Mouse (Mus musculus) neural tube, embryonic 10.5 days (tissue): ENCODE measurements at regions not wholly inside any gene's neighbourhood (a gene's known extent, or its start where the extent isn't known, plus 50 kb on each side); places are given as distances from the start of the nearest gene placed in this dataset.
A peak's percentile ranks its signal among the peaks of the same experiment; 100 is the strongest.

Experiments used
- DNase-seq: peaks from one replicate; pipeline ENCODE4 v3.0.0-alpha.2; 2017; ENCODE audit warnings: low spot score; ENCODE audit errors: extremely low spot score

- no peak for DNase-seq
Observed at GRCm38 (mm10) chr3:103408724-103409123, 129.6 kb downstream of the Trim33 start.

DNA sequence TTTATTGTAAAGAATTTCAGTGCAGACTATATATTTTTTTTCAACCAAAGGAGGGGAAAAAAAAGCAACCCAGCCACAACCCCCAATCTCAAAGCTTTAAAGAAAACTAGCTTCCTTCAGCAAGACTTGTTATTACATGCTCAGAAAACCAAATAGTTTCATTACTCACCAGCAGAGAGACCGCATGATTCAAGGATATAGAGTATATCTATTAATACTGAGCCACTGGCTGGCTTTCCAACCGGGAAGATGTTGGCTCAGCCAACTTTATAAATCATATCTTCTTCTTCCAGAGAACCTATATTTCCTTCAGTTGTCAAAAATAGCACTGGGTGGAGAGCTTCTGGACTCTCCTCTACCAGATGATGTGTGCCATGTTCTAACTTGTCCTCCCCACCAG, 133.2 kb downstream of the Trim33 start:
- DNase-seq, result no peak

GRCm38 (mm10) chr3:103415051-103415695, 136.1 kb downstream of the Trim33 start:
- no peak for DNase-seq

GRCm38 (mm10) chr3:103416296-103416695, 137.2 kb downstream of the Trim33 start:
- DNase-seq, result no peak

- no peak for DNase-seq
Observed at GRCm38 (mm10) chr3:103417781-103418180, 138.7 kb downstream of the Trim33 start.

GRCm38 (mm10) chr3:103419761-103420620, 140.9 kb downstream of the Trim33 start:
- DNase-seq, result peak; percentile 74

DNA sequence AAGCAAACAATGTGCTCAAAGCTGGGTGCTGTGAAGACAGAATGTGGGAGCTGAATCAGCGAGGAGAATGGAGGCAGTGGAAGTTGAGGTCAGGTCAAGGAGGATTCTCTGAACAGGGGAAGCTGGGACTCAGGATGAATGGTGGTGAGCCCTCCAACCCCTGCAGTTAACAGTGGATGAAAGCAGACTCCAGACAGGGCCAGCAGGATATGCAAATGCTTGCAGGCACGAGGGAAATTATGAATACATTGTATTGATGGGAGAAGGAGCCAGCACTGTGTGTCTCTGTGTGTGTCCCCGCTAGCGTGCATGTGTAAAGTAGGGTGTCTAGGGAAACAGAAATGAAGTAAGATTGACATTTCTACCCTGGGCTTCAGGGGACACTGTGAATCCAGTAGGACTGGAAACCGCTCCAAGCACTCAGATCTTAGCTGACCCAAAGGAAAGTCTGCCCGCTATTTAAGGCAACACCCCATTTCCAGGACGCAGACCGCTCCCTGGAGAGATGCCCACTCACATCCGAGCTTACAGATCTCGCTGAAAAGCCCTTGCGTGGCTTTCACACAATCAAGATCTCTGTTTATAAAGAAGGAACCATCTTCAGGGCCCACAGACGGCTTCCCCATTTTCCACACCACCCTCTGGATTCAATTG, 141.7 kb downstream of the Trim33 start:
- no peak for DNase-seq

DNA sequence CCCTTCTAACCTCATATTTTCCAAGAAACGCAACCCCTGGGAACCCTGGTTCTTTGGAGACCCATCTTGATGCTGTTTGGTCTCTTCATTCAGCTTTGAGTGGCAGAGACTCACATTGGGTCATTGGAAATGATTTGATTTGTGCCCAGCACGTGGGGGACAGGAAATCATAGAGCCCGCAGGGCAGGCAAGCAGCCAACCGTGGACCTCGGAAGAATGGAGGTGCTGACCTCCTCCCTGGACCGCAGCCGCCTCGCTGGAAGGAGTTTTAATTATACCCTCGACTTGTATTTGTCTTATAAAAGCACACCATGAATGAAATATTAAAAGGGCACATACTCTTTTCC, 142.2 kb downstream of the Trim33 start:
- no peak for DNase-seq

DNA sequence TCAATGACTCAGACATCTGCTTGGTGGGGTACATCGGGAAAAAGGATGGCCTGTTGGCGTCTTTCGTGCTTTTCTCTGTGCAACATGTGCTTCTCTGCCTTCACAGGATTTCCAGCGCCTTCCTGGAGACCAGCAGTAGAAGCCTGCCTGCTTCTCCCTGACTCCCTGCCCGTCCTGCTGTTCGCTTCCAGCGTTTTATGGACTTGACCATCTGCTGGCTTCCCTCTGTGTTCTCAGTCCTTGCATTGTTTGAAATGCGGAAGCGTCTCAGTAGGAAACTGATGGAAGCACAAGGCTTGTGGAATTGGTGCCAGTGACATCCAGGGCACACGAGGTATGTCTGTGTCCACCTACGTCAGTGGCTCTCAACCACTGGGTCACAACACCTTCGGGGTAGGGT, 143.7 kb downstream of the Trim33 start:
- DNase-seq, result no peak

DNA sequence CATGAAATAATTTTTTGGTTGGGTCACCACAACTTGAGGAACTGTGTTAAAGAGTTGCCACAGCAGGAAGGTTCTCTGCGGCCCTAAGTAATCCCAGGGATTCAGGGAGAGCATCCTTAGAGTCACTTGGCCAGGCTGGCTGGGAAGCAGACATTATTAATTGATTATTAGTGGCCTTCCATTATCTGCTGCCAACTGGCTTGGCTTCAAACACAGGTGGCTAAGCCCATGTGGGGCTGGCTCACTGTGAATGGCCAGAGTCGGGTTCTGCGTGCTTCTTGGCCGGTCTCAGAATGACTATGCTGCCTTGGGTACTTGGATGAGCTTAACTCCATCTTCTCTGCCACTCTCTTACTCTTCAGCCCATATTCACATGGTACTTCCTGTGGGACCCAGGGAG, 144.2 kb downstream of the Trim33 start:
- DNase-seq, result no peak

DNA sequence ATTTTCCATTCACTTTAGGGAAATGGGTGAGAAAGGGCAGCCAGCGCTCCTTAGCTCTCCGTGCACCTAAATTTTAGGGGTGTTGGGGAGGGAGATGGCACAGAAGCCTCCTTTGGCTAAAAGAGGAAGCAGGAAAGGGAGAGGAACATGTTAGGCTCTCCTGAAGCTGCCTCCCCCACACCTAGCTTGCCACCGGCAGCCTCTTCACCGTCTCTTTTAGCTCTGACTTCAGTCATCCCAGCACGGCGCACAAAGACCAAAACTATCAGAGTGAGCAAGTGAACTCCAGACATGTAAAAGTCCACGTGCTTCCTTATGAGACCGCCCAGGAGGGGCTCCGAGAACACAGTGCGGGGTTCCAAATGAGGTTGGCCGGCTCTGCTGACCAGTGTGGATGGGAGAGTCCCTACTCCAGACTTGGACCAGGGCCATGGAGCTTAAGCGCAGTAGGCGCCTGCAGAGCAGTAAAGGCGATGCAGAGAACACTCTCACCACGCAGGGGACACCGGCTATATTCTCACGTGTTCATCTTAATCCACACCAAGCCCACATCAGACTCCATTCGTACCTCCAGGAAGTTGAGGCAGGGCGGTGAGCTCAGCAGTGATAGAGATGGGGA, 146.8 kb downstream of the Trim33 start:
- DNase-seq, result no peak

DNA sequence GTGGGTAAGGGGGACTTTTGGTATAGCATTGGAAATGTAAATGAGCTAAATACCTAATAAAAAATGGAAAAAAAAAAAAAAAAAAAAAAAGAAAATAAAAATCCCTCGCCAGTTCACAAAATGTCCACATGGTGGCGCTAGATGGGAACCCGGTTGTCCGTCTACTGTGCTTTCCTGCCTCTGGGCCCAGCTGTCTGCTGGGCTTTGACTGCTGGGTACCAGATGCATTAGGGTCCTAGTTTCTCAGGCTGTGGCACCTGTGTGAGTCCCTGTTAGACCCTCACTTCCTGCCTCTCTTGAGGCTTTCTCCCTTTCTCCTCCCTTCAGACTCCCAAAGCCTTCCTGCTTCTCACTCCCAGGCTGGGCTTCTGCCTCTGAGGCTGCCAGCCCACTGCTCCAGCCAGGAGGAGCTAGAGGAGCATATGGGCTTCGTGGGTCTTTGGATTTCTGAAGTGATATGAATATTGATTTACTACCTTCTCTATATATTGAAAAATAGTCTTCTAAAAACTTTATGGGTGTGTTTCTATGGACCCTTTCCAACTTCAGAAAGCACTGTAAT, 145.7 kb upstream of the Syt6 start:
- DNase-seq, result no peak

DNA sequence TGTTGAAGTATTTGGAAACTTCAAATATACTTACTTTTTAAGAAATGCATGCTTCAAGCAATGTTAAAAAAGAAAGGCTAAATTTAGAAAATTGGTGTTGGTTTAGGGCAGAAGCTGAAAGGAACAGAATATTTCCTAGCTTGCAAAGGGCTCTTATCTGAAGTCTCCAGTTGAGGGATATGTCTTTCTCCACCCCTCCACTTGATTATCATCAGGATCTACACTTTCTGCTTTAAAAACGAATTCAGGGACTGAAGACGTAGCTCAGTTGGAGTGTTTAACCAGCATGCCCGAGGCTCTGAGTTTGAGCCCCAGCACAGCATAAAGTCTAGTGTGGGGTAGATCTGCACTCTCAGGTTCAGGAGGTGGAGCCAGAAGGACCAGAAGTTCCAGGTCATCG, 144.9 kb upstream of the Syt6 start:
- DNase-seq, result no peak

GRCm38 (mm10) chr3:103432254-103432653, 142.8 kb upstream of the Syt6 start:
- no peak for DNase-seq

GRCm38 (mm10) chr3:103436902-103437603, 138.0 kb upstream of the Syt6 start:
- DNase-seq, result no peak

DNA sequence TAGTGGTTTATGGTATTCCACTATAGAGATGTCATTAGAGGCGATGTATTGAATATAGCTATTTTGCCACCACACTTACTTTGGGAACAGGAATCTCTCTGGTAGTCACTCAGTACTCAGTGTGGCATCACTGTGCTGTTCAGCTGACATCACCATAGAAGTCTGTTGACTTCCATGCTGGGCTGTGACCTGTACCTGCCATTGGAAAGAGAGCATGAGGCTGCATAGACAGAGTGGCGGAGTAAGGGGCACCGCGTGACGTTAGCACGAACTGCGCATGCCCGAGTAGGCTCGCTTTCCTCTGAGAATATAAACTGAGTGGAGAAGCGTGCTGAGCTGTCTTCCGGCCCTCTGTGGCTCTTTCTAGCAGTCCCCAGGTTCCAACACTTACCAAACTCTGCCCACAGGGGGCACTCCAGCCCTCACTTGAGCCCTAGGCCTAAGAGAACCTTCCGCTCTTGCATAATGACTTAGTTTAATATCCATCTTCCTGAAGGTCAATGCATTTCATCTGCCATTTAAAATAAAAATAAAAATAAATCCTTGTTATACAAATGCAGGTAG, 136.2 kb upstream of the Syt6 start:
- peak; percentile 48 for DNase-seq

DNA sequence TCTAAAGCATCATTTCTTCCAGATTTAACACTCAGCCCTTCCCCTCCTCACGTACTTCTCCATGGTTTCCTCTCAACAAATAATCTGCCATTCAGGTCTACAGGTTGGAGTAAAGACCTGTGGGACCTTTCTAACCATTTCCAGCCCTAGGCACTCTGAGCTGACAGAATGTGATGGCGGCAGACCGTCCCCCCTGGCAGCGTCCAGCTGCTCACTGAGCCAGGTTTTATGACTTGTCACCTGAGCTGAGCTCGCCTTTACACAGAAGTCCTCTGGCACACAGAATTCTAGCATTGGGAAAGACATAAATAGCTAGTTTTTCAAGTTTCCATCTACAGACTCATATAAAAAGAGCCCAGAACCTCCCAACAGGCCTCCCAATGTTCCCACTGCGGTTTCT, 131.8 kb upstream of the Syt6 start:
- no peak for DNase-seq

- DNase-seq, result no peak
Observed at GRCm38 (mm10) chr3:103445852-103446251, 129.2 kb upstream of the Syt6 start.

- DNase-seq, result no peak
Observed at GRCm38 (mm10) chr3:103449851-103450250, 125.2 kb upstream of the Syt6 start.

- DNase-seq, result no peak
Observed at GRCm38 (mm10) chr3:103451971-103452370, 123.1 kb upstream of the Syt6 start.

- DNase-seq, result no peak
Observed at GRCm38 (mm10) chr3:103463760-103464159, 111.3 kb upstream of the Syt6 start.
